Mouse (Mus musculus) brain, embryonic 14.5 days (tissue): ENCODE results near the gene Ccnt1. TPM values are rescaled to one million over a fixed set of nuclear protein-coding genes. Genes with fewer than 3 reads are reported as not detected.

Source experiments
- DNase-seq: peaks from one replicate; pipeline ENCODE4 v3.0.0-alpha.2; 2011; ENCODE audit warnings: low read depth
- CTCF ChIP-seq: fragments of 200-500 bp; IDR thresholded peaks from 2 replicates; pipeline ENCODE4 v1.5.1; 2012; ENCODE audit warnings: inconsistent platforms, mild to moderate bottlenecking, moderate library complexity, borderline replicate concordance; ENCODE audit not compliant: insufficient read depth, insufficient read length; ENCODE audit errors: extremely low read depth
- POLR2A ChIP-seq: fragments of 200-500 bp; IDR thresholded peaks from 2 replicates; pipeline ENCODE4 v1.6.1; 2012; ENCODE audit warnings: mild to moderate bottlenecking, inconsistent platforms, borderline replicate concordance; ENCODE audit not compliant: poor library complexity, insufficient read depth, insufficient read length, severe bottlenecking; ENCODE audit errors: extremely low read depth
- polyA plus RNA-seq: library from polyadenylated mRNA; depleted of rRNA; stranded (reverse); fragments of >200 nt; gene quantifications from 2 replicates; pipeline ENCODE4 v1.2.3, GENCODE M21; 2012; rRNA removed

Ccnt1 gene
- polyA plus RNA-seq, 1 experiment, result 29.5 TPM

DNA sequence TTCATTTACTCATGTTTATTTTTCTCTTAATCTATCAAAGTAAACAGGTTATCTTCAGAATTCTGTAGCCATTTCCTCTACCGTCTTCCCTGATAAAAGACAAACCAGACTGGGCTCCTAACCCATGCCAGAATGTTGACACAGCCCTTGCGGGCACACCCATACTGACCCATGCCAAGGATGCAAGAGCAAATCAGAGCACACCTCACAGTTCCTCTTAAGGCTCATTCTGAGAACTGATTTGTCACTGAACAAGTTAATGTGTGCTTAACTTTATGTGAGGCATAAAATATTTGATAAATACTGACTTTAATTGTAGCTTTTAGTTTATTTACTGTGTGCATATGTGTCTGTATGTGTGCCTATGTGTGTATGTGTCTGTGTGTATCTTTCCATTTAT lies 79.4 kb downstream of the Ccnt1 start:
- TF ChIP-seq POLR2A, result no peak
- TF ChIP-seq CTCF, result no peak

More for the DNA sequence above, 79.4 kb downstream of the Ccnt1 start:
- no peak for DNase-seq

Other genes starting within 250 kb of the Ccnt1 start
- not detected in 2 replicates for gene Olfr284, start 229.9 kb downstream of the Ccnt1 start, polyA plus RNA-seq
- not detected in 2 replicates for gene Olfr283, start 190.0 kb downstream of the Ccnt1 start, polyA plus RNA-seq
- gene Olfr282, start 139.7 kb downstream of the Ccnt1 start, polyA plus RNA-seq, result not detected in 2 replicates
- gene Olfr281, start 118.3 kb downstream of the Ccnt1 start, polyA plus RNA-seq, result not detected in 2 replicates
- gene OR5BS1P, start 101.0 kb downstream of the Ccnt1 start, polyA plus RNA-seq, result not detected in 2 replicates
- not detected in 2 replicates for gene Lalba, start 88.2 kb downstream of the Ccnt1 start, polyA plus RNA-seq
- not detected in 2 replicates for gene Olfr279, start 78.5 kb downstream of the Ccnt1 start, polyA plus RNA-seq
- gene Kansl2, start 36.7 kb downstream of the Ccnt1 start, polyA plus RNA-seq, result 106 and 115 TPM in 2 replicates
- not detected in 2 replicates for gene 4930415O20Rik, start 81 bp upstream of the Ccnt1 start, polyA plus RNA-seq
- 38.3 and 50.2 TPM in 2 replicates for gene Adcy6, start 39.2 kb upstream of the Ccnt1 start, polyA plus RNA-seq
- gene Cacnb3, start 59.9 kb upstream of the Ccnt1 start, polyA plus RNA-seq, result 287 and 323 TPM in 2 replicates
- gene Ddx23, start 92.0 kb upstream of the Ccnt1 start, polyA plus RNA-seq, result 38.9 and 55.6 TPM in 2 replicates
- gene Rnd1, start 106.5 kb upstream of the Ccnt1 start, polyA plus RNA-seq, result 13.7 and 14.0 TPM in 2 replicates
- 1.7 and 3.2 TPM in 2 replicates for gene Ccdc65, start 137.3 kb upstream of the Ccnt1 start, polyA plus RNA-seq
- 4.7 and 5.9 TPM in 2 replicates for gene Fkbp11, start 157.3 kb upstream of the Ccnt1 start, polyA plus RNA-seq
- 119 and 156 TPM in 2 replicates for gene Arf3, start 192.3 kb upstream of the Ccnt1 start, polyA plus RNA-seq
- 0.95 and 2.4 TPM in 2 replicates for gene Wnt10b, start 207.2 kb upstream of the Ccnt1 start, polyA plus RNA-seq
- gene Wnt1, start 218.9 kb upstream of the Ccnt1 start, polyA plus RNA-seq, result 1.2 and 2.9 TPM in 2 replicates
- gene Ddn, start 238.6 kb upstream of the Ccnt1 start, polyA plus RNA-seq, result 1.8 and 2.2 TPM in 2 replicates